Mouse (Mus musculus) R1 (cell line): ENCODE measurements around the gene Chil6.
A peak's percentile ranks its signal among the peaks of the same experiment; 100 is the strongest.

Experiments used
- DNase-seq: peaks from one replicate; pipeline ENCODE4 v3.0.0-alpha.2; 2018; ENCODE audit warnings: low read depth, low spot score

Chil6 gene

GRCm38 (mm10) chr3:106406082-106406481, at the start of gene Chil6:
Chil6 (minus strand) TSS chr3:106406182.
- DNase-seq: no peak

- DNase-seq: no peak
Observed at GRCm38 (mm10) chr3:106452616-106453015, 46.6 kb upstream of the Chil6 start.

- DNase-seq: no peak
Observed at GRCm38 (mm10) chr3:106449567-106449966, 43.6 kb upstream of the Chil6 start.

- DNase-seq: no peak
Observed at GRCm38 (mm10) chr3:106448995-106449394, 43.0 kb upstream of the Chil6 start.

- DNase-seq: peak; percentile 58
Observed at GRCm38 (mm10) chr3:106448571-106448970, 42.6 kb upstream of the Chil6 start.
